Mouse (Mus musculus): ENCODE data around the gene Jmjd1c. TPM values are rescaled to one million over a fixed set of nuclear protein-coding genes. Genes with fewer than 3 reads are reported as not detected.

Jmjd1c gene
- polyA plus RNA-seq, 1 experiment from 2014 or later = 61.4 TPM

GRCm38 (mm10) chr10:67297175-67297855, 201.4 kb downstream of the Jmjd1c start:
- DNase-seq (ENCODE audit: low spot score) = no peak

GRCm38 (mm10) chr10:67298856-67299255, 202.9 kb downstream of the Jmjd1c start:
- DNase-seq (ENCODE audit: low spot score) = no peak

- no peak for DNase-seq (ENCODE audit: low spot score)
Measured at GRCm38 (mm10) chr10:67299285-67299684, 203.4 kb downstream of the Jmjd1c start.

DNA sequence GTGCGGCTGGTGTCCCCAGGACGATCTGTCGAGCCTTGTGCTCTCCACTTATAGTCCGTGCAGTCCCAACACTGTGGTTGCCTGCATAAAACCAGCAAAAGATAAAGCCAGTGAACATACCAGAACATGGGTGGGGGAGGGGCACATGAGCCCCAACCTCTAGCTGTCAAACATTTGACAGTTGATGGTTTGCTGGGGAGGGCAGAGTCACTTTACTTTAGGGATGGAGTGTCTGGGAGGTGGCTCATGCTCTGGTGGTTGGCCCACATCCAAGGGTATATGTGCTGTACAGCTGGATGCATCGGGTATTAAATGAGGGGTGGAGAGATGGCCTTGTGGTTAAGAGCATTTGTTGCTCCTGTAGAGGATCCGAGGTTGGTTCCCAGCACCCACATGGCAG, 205.1 kb downstream of the Jmjd1c start:
- no peak for DNase-seq (ENCODE audit: low spot score)

DNA sequence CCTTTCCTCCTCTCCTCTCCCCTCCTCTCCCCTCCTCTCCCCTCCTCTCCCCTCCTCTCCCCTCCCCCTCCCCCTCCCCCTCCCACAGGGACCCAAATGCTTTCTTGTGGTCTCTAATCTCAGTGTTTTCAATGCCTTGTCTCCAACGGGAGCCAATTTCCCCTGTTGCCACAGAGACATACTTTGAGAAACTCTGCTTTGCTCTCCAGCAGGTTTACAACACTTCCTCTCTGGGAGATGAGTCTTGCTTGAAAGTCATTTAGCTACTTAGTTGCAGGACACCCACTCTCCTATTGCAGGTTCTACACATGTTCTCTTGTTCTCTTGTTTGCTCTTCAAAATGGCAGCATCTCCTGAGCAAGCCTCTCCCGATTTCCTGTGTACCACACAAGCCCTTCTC, 206.4 kb downstream of the Jmjd1c start:
- no peak for DNase-seq (ENCODE audit: low spot score)

Other genes with a start within 250 kb of the Jmjd1c start
- gene Reep3, start 820 bp downstream of the Jmjd1c start, polyA plus RNA-seq (2015; fragmentation: Nextera tagmentation; extraction: Ambion mirVana) = 18.1 and 18.2 TPM in 2 replicates
- 46.5 and 47.5 TPM in 2 replicates for gene Nrbf2, start 189.2 kb downstream of the Jmjd1c start, polyA plus RNA-seq (2015; fragmentation: Nextera tagmentation; extraction: Ambion mirVana)

All from thymus, postnatal 0 days (tissue).